Mouse (Mus musculus) midbrain, embryonic 10.5 days (tissue): Measurements from ENCODE around the gene Trub1. TPM values are rescaled to one million over a fixed set of nuclear protein-coding genes. Genes with fewer than 3 reads are reported as not detected.

Source experiments
- DNase-seq: peaks from one replicate; pipeline ENCODE4 v3.0.0-alpha.2; 2017; ENCODE audit warnings: low spot score
- H3K27ac ChIP-seq: fragments of 300-500 bp; sonication (generic); replicated peaks from 2 replicates; pipeline ENCODE4 v1.5.1; 2016; ENCODE audit warnings: mild to moderate bottlenecking
- H3K27me3 ChIP-seq: fragments of 300-500 bp; sonication (generic); 2 replicates; pipeline ENCODE4 v1.6.1; 2016; ENCODE audit warnings: low read depth, mild to moderate bottlenecking; ENCODE audit not compliant: poor library complexity, severe bottlenecking
- H3K36me3 ChIP-seq: fragments of 300-500 bp; sonication (generic); 2 replicates; pipeline ENCODE4 v1.6.1; 2016; ENCODE audit warnings: mild to moderate bottlenecking, moderate library complexity
- H3K4me1 ChIP-seq: fragments of 300-500 bp; sonication (generic); 2 replicates; pipeline ENCODE4 v1.6.1; 2016
- H3K4me3 ChIP-seq: fragments of 300-500 bp; sonication (generic); 2 replicates; pipeline ENCODE4 v1.5.1; 2016; ENCODE audit warnings: mild to moderate bottlenecking, moderate library complexity
- H3K9me3 ChIP-seq: fragments of 300-500 bp; sonication (generic); replicated peaks from 2 replicates; pipeline ENCODE4 v1.6.1; 2016; ENCODE audit warnings: mild to moderate bottlenecking
- WGBS: fragments of 180-500 bp; shearing (Covaris S2); methylation state at CpG from one replicate; pipeline ENCODE4 v1.1.7; 2016; 5-methylcytosine and 5-hydroxymethylcytosine counted together
- polyA plus RNA-seq: library from polyadenylated mRNA; unstranded; fragments of >200 nt; fragmentation: Nextera tagmentation; extraction: Ambion mirVana; gene quantifications from 2 replicates; pipeline ENCODE4 v1.2.1, GENCODE M21; 2016

The Trub1 gene
- polyA plus RNA-seq, 1 experiment from 2014 or later: 22.7 TPM

DNA sequence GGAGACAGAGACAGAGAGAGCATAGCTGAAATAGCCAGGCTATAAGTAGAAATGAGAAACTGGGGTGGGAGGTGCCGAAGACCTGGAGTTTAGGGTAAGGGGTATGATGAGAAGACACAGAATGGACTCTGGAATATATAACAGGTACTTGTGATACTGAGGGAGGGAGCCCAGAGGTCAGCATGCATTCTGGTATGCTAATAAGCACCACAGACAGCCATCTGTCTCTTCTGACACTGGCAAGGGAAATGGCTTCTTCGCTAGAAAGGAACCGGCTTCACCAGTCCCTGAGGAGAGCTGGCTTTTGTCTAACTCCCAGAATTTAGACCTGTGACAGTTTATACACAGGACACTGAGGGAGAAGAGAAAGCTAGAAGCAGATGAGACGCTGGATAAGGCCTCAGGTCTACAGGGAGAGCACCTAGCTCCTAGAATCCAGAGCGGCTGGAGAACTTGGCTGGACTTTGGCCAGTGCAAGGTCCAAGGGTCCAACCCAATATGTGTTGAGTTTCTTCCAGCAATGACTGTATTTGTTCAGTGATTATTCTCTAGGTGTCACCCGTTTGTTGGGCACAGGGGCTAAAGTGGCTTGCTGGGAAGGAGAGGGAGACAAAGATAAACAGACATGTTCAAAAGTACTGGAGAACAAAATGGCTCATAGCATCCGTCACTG, 84.9 kb downstream of the Trub1 start:
- 87% methylated on average over 7 of the region's 7 CpGs for WGBS
- Histone ChIP-seq H3K9me3 (no peaks in the 10 kb centered on the region), H3K27me3 (no peaks in the 10 kb centered on the region), H3K36me3 (no peaks in the 10 kb centered on the region), H3K27ac (no peak overlapping the region), H3K4me1 (peaks cover 15% of the 10 kb centered on the region), H3K4me3 (no peak overlapping the region)
- no peak for DNase-seq

DNA sequence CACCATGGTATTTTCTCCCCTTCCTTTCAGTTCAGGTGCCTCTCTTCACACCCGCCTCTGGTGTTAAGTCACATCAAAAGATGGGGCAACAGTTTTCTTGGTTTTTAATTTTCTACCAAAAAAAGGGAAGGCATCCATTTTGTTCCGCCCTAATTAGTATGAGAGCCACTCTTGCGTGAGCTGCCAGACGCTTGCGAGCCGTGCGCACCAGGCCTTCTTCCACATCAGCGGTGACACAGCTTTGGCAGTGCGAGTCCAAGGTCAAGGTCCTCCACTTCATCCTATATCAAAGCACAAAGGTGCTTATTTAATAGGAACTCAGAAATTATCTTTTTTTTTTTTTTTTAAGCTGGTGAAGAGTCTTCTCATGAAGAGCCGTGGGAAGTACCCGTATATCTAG, 87.4 kb downstream of the Trub1 start:
- Histone ChIP-seq H3K27me3 (no peaks in the 10 kb centered on the region), H3K27ac (no peak overlapping the region), H3K9me3 (no peaks in the 10 kb centered on the region), H3K4me3 (no peak overlapping the region), H3K4me1 (peaks cover 23% of the 10 kb centered on the region), H3K36me3 (no peaks in the 10 kb centered on the region)
- WGBS: 93% methylated on average over 11 of the region's 11 CpGs
- no peak for DNase-seq

Other genes starting within 250 kb of the Trub1 start
- 17.8 and 22.2 TPM in 2 replicates for gene Ablim1, start 138.0 kb upstream of the Trub1 start, polyA plus RNA-seq
- gene Fam160b1, start 92.2 kb upstream of the Trub1 start, polyA plus RNA-seq: 10.2 and 11.0 TPM in 2 replicates
- 3.0 and 4.1 TPM in 2 replicates for gene Atrnl1, start 158.1 kb downstream of the Trub1 start, polyA plus RNA-seq